Mouse (Mus musculus) CH12.LX (cell line): ENCODE measurements around the gene Rad17. TPM values are rescaled to one million over a fixed set of nuclear protein-coding genes. Genes with fewer than 3 reads are reported as not detected.

Experiments
- DNase-seq: peaks from one replicate; pipeline ENCODE4 v3.0.0-alpha.2; 2013; ENCODE audit errors: extremely low read depth
- H3K27ac ChIP-seq: 2 replicates; pipeline ENCODE4 v1.5.1; 2012; ENCODE audit warnings: low read depth, mild to moderate bottlenecking, control low read depth, moderate library complexity; ENCODE audit not compliant: insufficient read depth
- H3K27me3 ChIP-seq: replicated peaks from 2 replicates; pipeline ENCODE3; 2012; ENCODE audit warnings: inconsistent platforms
- H3K36me3 ChIP-seq, 2 experiments: replicated peaks in 1 of 2; 2 replicates each; pipeline versions ENCODE3 to v1.6.1; 2012; ENCODE audit warnings: inconsistent platforms in 1 of 2, low read length in 1 of 2, mild to moderate bottlenecking in 1 of 2, mixed read lengths in 1 of 2, moderate library complexity in 1 of 2; ENCODE audit not compliant: control insufficient read depth in 1 of 2, insufficient read depth in 1 of 2
- H3K4me1 ChIP-seq, 2 experiments: 2 replicates each; pipeline ENCODE4 v1.6.1; 2012; ENCODE audit warnings: inconsistent platforms in 1 of 2, moderate library complexity in 1 of 2; ENCODE audit not compliant: insufficient read depth in 2 of 2, control insufficient read depth in 1 of 2
- H3K4me2 ChIP-seq: 2 replicates; pipeline ENCODE4 v1.6.1; 2012; ENCODE audit warnings: low read depth, mild to moderate bottlenecking, control low read depth; ENCODE audit not compliant: poor library complexity, insufficient read depth, severe bottlenecking
- H3K4me3 ChIP-seq, 3 experiments: fragments of 150-350 bp in 1 of 3; sonication (generic) in 1 of 3; replicated peaks in 1 of 3; 2 replicates each; pipeline versions ENCODE3 to v1.5.1; 2011 to 2012; ENCODE audit warnings: low read depth in 2 of 3, low read length in 2 of 3, mild to moderate bottlenecking in 2 of 3, moderate library complexity in 2 of 3, control low read depth in 1 of 3, improper control_type of control experiment in 1 of 3, inconsistent platforms in 1 of 3, mixed read lengths in 1 of 3; ENCODE audit not compliant: poor library complexity in 1 of 3
- H3K79me2 ChIP-seq: replicated peaks from 2 replicates; pipeline ENCODE4 v1.6.1; 2012; ENCODE audit warnings: mild to moderate bottlenecking, moderate library complexity; ENCODE audit not compliant: control insufficient read depth, poor library complexity, insufficient read depth, severe bottlenecking; ENCODE audit errors: extremely low read depth
- H3K9ac ChIP-seq: 2 replicates; pipeline ENCODE4 v1.6.1; 2012; ENCODE audit warnings: low read depth, mild to moderate bottlenecking, control low read depth, moderate library complexity; ENCODE audit not compliant: insufficient read depth
- H3K9me3 ChIP-seq: replicated peaks from 2 replicates; pipeline ENCODE3; 2012; ENCODE audit warnings: low read length, inconsistent platforms, mixed read lengths
- CHD1 ChIP-seq: IDR thresholded peaks from 2 replicates; pipeline ENCODE4 v1.6.1; 2012; ENCODE audit warnings: low read depth, low read length, improper control_type of control experiment, inconsistent platforms
- CHD2 ChIP-seq: IDR thresholded peaks from 2 replicates; pipeline ENCODE4 v1.6.1; 2011; ENCODE audit warnings: low read length, improper control_type of control experiment
- CTCF ChIP-seq, 2 experiments: IDR thresholded peaks in 1 of 2; conservative IDR thresholded peaks in 1 of 2; 2 replicates each; pipeline ENCODE4 v1.5.1; 2011 to 2012; ENCODE audit warnings: low read depth in 2 of 2, low read length in 2 of 2, improper control_type of control experiment in 1 of 2, inconsistent platforms in 1 of 2, mild to moderate bottlenecking in 1 of 2, moderate library complexity in 1 of 2
- E2F4 ChIP-seq: IDR thresholded peaks from 2 replicates; pipeline ENCODE4 v1.6.1; 2011; ENCODE audit warnings: low read depth, low read length, improper control_type of control experiment; ENCODE audit not compliant: insufficient replicate concordance
- ELF1 ChIP-seq: IDR thresholded peaks from 2 replicates; pipeline ENCODE4 v1.6.1; 2014; ENCODE audit warnings: low read depth, mild to moderate bottlenecking, inconsistent platforms, low read length, improper control_type of control experiment
- EP300 ChIP-seq: IDR thresholded peaks from 2 replicates; pipeline ENCODE4 v1.6.1; 2011; ENCODE audit warnings: low read length, improper control_type of control experiment
- JUN ChIP-seq: IDR thresholded peaks from 2 replicates; pipeline ENCODE4 v1.6.1; 2011; ENCODE audit warnings: low read depth, mild to moderate bottlenecking, low read length, improper control_type of control experiment, moderate library complexity; ENCODE audit not compliant: insufficient read depth
- KAT2A ChIP-seq: IDR thresholded peaks from 2 replicates; pipeline ENCODE4 v1.6.1; 2012; ENCODE audit warnings: low read length, improper control_type of control experiment, inconsistent platforms; ENCODE audit not compliant: insufficient replicate concordance
- MAZ ChIP-seq: IDR thresholded peaks from 2 replicates; pipeline ENCODE4 v1.6.1; 2012; ENCODE audit warnings: low read depth, mild to moderate bottlenecking, inconsistent platforms, low read length, improper control_type of control experiment, moderate library complexity
- MEF2A ChIP-seq: IDR thresholded peaks from 2 replicates; pipeline ENCODE4 v1.6.1; 2014; ENCODE audit warnings: low read depth, mild to moderate bottlenecking, inconsistent platforms, low read length, improper control_type of control experiment, borderline replicate concordance
- NELFE ChIP-seq: IDR thresholded peaks from 2 replicates; pipeline ENCODE4 v1.6.1; 2011; ENCODE audit warnings: low read depth, low read length, improper control_type of control experiment
- PAX5 ChIP-seq: IDR thresholded peaks from 2 replicates; pipeline ENCODE4 v1.6.1; 2012; ENCODE audit warnings: low read length, inconsistent platforms, mixed read lengths
- RAD21 ChIP-seq: IDR thresholded peaks from 2 replicates; pipeline ENCODE4 v1.6.1; 2011; ENCODE audit warnings: low read depth, mild to moderate bottlenecking, low read length, improper control_type of control experiment, moderate library complexity
- SIN3A ChIP-seq: IDR thresholded peaks from 2 replicates; pipeline ENCODE4 v1.6.1; 2012; ENCODE audit warnings: low read length, improper control_type of control experiment, inconsistent platforms
- SMC3 ChIP-seq: IDR thresholded peaks from 2 replicates; pipeline ENCODE4 v1.6.1; 2011; ENCODE audit warnings: low read depth, low read length, improper control_type of control experiment
- TCF12 ChIP-seq: IDR thresholded peaks from 2 replicates; pipeline ENCODE4 v1.6.1; 2014; ENCODE audit warnings: low read depth, mild to moderate bottlenecking, inconsistent platforms, low read length, improper control_type of control experiment
- UBTF ChIP-seq: IDR thresholded peaks from 2 replicates; pipeline ENCODE4 v1.6.1; 2012; ENCODE audit warnings: low read depth, mild to moderate bottlenecking, inconsistent platforms, low read length, improper control_type of control experiment, moderate library complexity
- USF1 ChIP-seq: IDR thresholded peaks from 2 replicates; pipeline ENCODE4 v1.6.1; 2014; ENCODE audit warnings: low read depth, mild to moderate bottlenecking, inconsistent platforms, low read length, improper control_type of control experiment
- ZKSCAN1 ChIP-seq: IDR thresholded peaks from 2 replicates; pipeline ENCODE4 v1.6.1; 2012; ENCODE audit warnings: low read depth, inconsistent platforms, low read length, improper control_type of control experiment, borderline replicate concordance
- ZNF384 ChIP-seq: IDR thresholded peaks from 2 replicates; pipeline ENCODE4 v1.6.1; 2012; ENCODE audit warnings: low read depth, low read length, improper control_type of control experiment, inconsistent platforms
- dilution Hi-C: fragments of 300-500 bp; cut with MboI; formaldehyde crosslinking; loops from 2 replicates; pipeline ENCODE4 v1.14.3; 2020; ENCODE audit warnings: low sequenced_read_pairs; ENCODE audit not compliant: extremely low pct_unique_long_range_greater_than_20kb, extremely low pct_ligation_motif_present
- in situ Hi-C: fragments of 300-500 bp; cut with MboI; formaldehyde crosslinking; loops from 3 replicates; pipeline ENCODE4 v1.14.3; 2019; ENCODE audit warnings: low sequenced_read_pairs, low pct_ligation_motif_present, low pct_unique_long_range_greater_than_20kb, mixed read lengths
- polyA plus RNA-seq: library from polyadenylated mRNA; unstranded; fragments of >175 nt; gene quantifications from 2 replicates; pipeline ENCODE4 v1.2.1, GENCODE M21; 2012; ENCODE audit warnings: low read depth; ENCODE audit not compliant: insufficient read length
- total RNA-seq, 2 experiments: library from RNA; depleted of rRNA; stranded (reverse); fragments of 300-350 nt in 1 of 2; fragments of >200 nt in 1 of 2; gene quantifications; 2 replicates each; pipeline ENCODE4 v1.2.3; 2012 to 2014

Gene Rad17
- total and polyA plus RNA-seq, 3 experiments, result 19.8 to 47.8 (median 19.8) TPM

GRCm38 (mm10) chr13:100658091-100658490 is 7.2 kb upstream of the Rad17 start:
- Histone ChIP-seq H3K36me3 (peaks cover 19 to 50% of the 10 kb centered on the region in 2 experiments), H3K27ac (no peak overlapping the region), H3K4me3 (no peak overlapping the region), H3K9ac (no peak overlapping the region), H3K4me1 (peaks cover 5 to 17% of the 10 kb centered on the region in 2 experiments), H3K79me2 (peaks cover 25% of the 10 kb centered on the region), H3K9me3 (no peaks in the 10 kb centered on the region), H3K4me2 (no peak overlapping the region), H3K27me3 (no peaks in the 10 kb centered on the region)
- in situ Hi-C loops (no loop called here), dilution Hi-C loops (no loop called here)
- DNase-seq, result no peak
- TF ChIP-seq MEF2A, result no peak
- TF ChIP-seq RAD21, result no peak
- TF ChIP-seq CHD2, result no peak
- TF ChIP-seq JUN, result no peak
- no peak for TF ChIP-seq TCF12
- no peak for TF ChIP-seq CTCF (conservative IDR thresholded peaks at IDR 0.05 in 1 of 2, IDR thresholded peaks at IDR 0.05 in 1 of 2; ENCODE audit: low read depth in 2 of 2, low read length in 2 of 2)
- no peak for TF ChIP-seq ZKSCAN1
- TF ChIP-seq KAT2A, result no peak
- TF ChIP-seq MAZ, result no peak
- TF ChIP-seq EP300, result no peak

GRCm38 (mm10) chr13:100651439-100652186 is 762 bp upstream of the Rad17 start, which contains the start of gene Taf9:
Taf9 (plus strand) TSS chr13:100651579.
- Histone ChIP-seq H3K27ac (peak within 1 kb of the TSS; percentile 72), H3K4me3 (peak within 1 kb of the TSS; percentile 88 to 92 (median 92)), H3K27me3 (no peaks in the 10 kb centered on the region), H3K36me3 (peaks cover 13 to 33% of the 10 kb centered on the region in 2 experiments), H3K4me1 (peaks cover 5 to 21% of the 10 kb centered on the region in 2 experiments; a peak in 3 of 4 replicates), H3K4me2 (peak within 1 kb of the TSS; percentile 85), H3K79me2 (peaks cover 42% of the 10 kb centered on the region), H3K9me3 (no peaks in the 10 kb centered on the region), H3K9ac (peak within 1 kb of the TSS; percentile 66)
- TF ChIP-seq PAX5, result no peak
- TF ChIP-seq CHD1, result peak; percentile 54; the same call in 1 of the 2 replicates
- TF ChIP-seq NELFE, result no peak
- TF ChIP-seq ZKSCAN1, result no peak
- TF ChIP-seq SMC3, result no peak
- TF ChIP-seq RAD21, result no peak
- no peak for TF ChIP-seq E2F4
- no peak for TF ChIP-seq ZNF384
- no peak for TF ChIP-seq ELF1
- TF ChIP-seq SIN3A, result peak; percentile 41; the same call in 1 of the 2 replicates
- no peak for TF ChIP-seq USF1
- TF ChIP-seq UBTF, result no peak
- in situ Hi-C loops (no loop called here), dilution Hi-C loops (no loop called here)
- DNase-seq, result peak; percentile 14
